Mouse (Mus musculus) forebrain, embryonic 14.5 days (tissue): ENCODE results near the gene Kdm5d. TPM values are rescaled to one million over a fixed set of nuclear protein-coding genes. Genes with fewer than 3 reads are reported as not detected.
A peak's percentile ranks its signal among the peaks of the same experiment; 100 is the strongest.

Experiments
- ATAC-seq: fragments of 200-750 bp; cut with Nextera tagmentation; 2 replicates; pipeline ENCODE4 v1.8.0; 2017; ENCODE audit warnings: mild to moderate bottlenecking, moderate library complexity
- DNase-seq: peaks from one replicate; pipeline ENCODE4 v3.0.0-alpha.2; 2015; ENCODE audit warnings: low spot score
- H3K27ac ChIP-seq: fragments of 300-500 bp; sonication (generic); 2 replicates; pipeline ENCODE4 v1.5.1; 2014; ENCODE audit warnings: low read depth, mild to moderate bottlenecking, control low read depth, low read length, moderate library complexity
- H3K27me3 ChIP-seq: fragments of 300-500 bp; sonication (generic); replicated peaks from 2 replicates; pipeline ENCODE4 v1.6.1; 2014; ENCODE audit warnings: low read length, control low read depth, mixed read lengths; ENCODE audit not compliant: control insufficient read depth, insufficient read depth
- H3K36me3 ChIP-seq: fragments of 300-500 bp; sonication (generic); 2 replicates; pipeline ENCODE4 v1.6.1; 2014; ENCODE audit warnings: low read length, control low read depth; ENCODE audit not compliant: control insufficient read depth, insufficient read depth
- H3K4me1 ChIP-seq: fragments of 300-500 bp; sonication (generic); 2 replicates; pipeline ENCODE4 v1.6.1; 2014; ENCODE audit warnings: antibody characterized with exemption, low read length, control low read depth; ENCODE audit not compliant: control insufficient read depth, insufficient read depth
- H3K4me2 ChIP-seq: fragments of 300-500 bp; sonication (generic); 2 replicates; pipeline ENCODE4 v1.6.1; 2014; ENCODE audit warnings: mild to moderate bottlenecking, control low read depth, low read length
- H3K4me3 ChIP-seq: fragments of 300-500 bp; sonication (generic); 2 replicates; pipeline ENCODE4 v1.5.1; 2014; ENCODE audit warnings: low read depth, low read length, control low read depth
- H3K9ac ChIP-seq: fragments of 300-500 bp; sonication (generic); 2 replicates; pipeline ENCODE4 v1.6.1; 2014; ENCODE audit warnings: mild to moderate bottlenecking, low read length, control low read depth, moderate library complexity
- H3K9me3 ChIP-seq: fragments of 300-500 bp; sonication (generic); replicated peaks from 2 replicates; pipeline ENCODE4 v1.6.1; 2016; ENCODE audit warnings: low read length, control low read depth, mixed read lengths; ENCODE audit not compliant: control insufficient read depth
- WGBS: fragments of 180-500 bp; shearing (Covaris S2); extraction: QIAGEN DNeasy Blood & Tissue Kit; methylation state at CpG from one replicate; pipeline ENCODE4 v1.1.7; 2014; 5-methylcytosine and 5-hydroxymethylcytosine counted together
- microRNA-seq: library from miRNA; unstranded; fragments of <30 nt; microRNA quantifications from one replicate; pipeline ENCODE4, GENCODE M21; 2016
- polyA plus RNA-seq: library from polyadenylated mRNA; unstranded; fragments of >200 nt; fragmentation: Nextera tagmentation; extraction: Ambion mirVana; gene quantifications from 2 replicates; pipeline ENCODE4 v1.2.1, GENCODE M21; 2014

Kdm5d gene
- 24.4 and 26.7 TPM in 2 replicates for polyA plus RNA-seq

GRCm38 (mm10) chrY:897393-898227 lies at the start of gene Kdm5d:
Gene Kdm5d (plus strand): TSS chrY:897788.
- peak within 1 kb of the TSS; percentile 35 for H3K4me2 ChIP-seq
- peak within 1 kb of the TSS; percentile 36 for H3K4me3 ChIP-seq
- no peaks in the 10 kb centered on the region for H3K9me3 ChIP-seq
- H3K27ac ChIP-seq, result no peak within 1 kb of the TSS
- peak within 1 kb of the TSS; percentile 41 for H3K9ac ChIP-seq
- DNase-seq, result peak; percentile 81
- no peaks in the 10 kb centered on the region for H3K4me1 ChIP-seq
- H3K36me3 ChIP-seq, result no peaks in the 10 kb centered on the region
- WGBS, result no CpG with 5 or more reads among the region's 34 CpGs
- ATAC-seq, result no peak
- no peaks in the 10 kb centered on the region for H3K27me3 ChIP-seq

- peak; percentile 55 for ATAC-seq
- Histone ChIP-seq H3K9ac (no peak overlapping the region), H3K4me1 (no peaks in the 10 kb centered on the region), H3K36me3 (no peaks in the 10 kb centered on the region), H3K4me2 (no peak overlapping the region), H3K4me3 (no peak overlapping the region), H3K27me3 (no peaks in the 10 kb centered on the region), H3K9me3 (no peaks in the 10 kb centered on the region), H3K27ac (no peak overlapping the region)
- no peak for DNase-seq
Measured at GRCm38 (mm10) chrY:872404-872803, 25.2 kb upstream of the Kdm5d start.

GRCm38 (mm10) chrY:872855-873549 lies 24.6 kb upstream of the Kdm5d start:
- no peaks in the 10 kb centered on the region for H3K36me3 ChIP-seq
- no peak overlapping the region for H3K27ac ChIP-seq
- no peaks in the 10 kb centered on the region for H3K9me3 ChIP-seq
- 0% methylated on average over 1 of the region's 18 CpGs for WGBS
- H3K27me3 ChIP-seq, result no peaks in the 10 kb centered on the region
- no peak overlapping the region for H3K9ac ChIP-seq
- H3K4me1 ChIP-seq, result no peaks in the 10 kb centered on the region
- no peak overlapping the region for H3K4me3 ChIP-seq
- 0 out of 2 replicates have a peak overlapping the region, but pooled peaks have one; percentile 18 for H3K4me2 ChIP-seq
- peak; percentile 82 for ATAC-seq
- peak; percentile 72 for DNase-seq

Small RNAs within 50 kb of the gene (microRNA-seq; reads per million reads assigned to microRNA genes)
- gene Gm47281, result not detected

Other genes starting within 250 kb of the Kdm5d start
- not detected in 2 replicates for gene Zfy1, start 100.4 kb upstream of the Kdm5d start, polyA plus RNA-seq
- 0.41 and 0.48 TPM in 2 replicates for gene Uba1y, start 79.1 kb upstream of the Kdm5d start, polyA plus RNA-seq
- 58.4 and 69.8 TPM in 2 replicates for gene Eif2s3y, start 112.8 kb downstream of the Kdm5d start, polyA plus RNA-seq